Mouse (Mus musculus) ES-Bruce4 (cell line): ENCODE data around the gene Abcd2. TPM values are rescaled to one million over a fixed set of nuclear protein-coding genes. Genes with fewer than 3 reads are reported as not detected.

Experiments
- H3K27ac ChIP-seq: 2 replicates; pipeline ENCODE4 v1.5.1; 2012; ENCODE audit warnings: low read length, inconsistent platforms; ENCODE audit not compliant: insufficient read depth
- H3K27me3 ChIP-seq: 2 replicates; pipeline ENCODE4 v1.6.1; 2012; ENCODE audit warnings: mild to moderate bottlenecking, low read length, inconsistent platforms; ENCODE audit not compliant: control insufficient read depth, poor library complexity, insufficient read depth, severe bottlenecking
- H3K36me3 ChIP-seq: 2 replicates; pipeline ENCODE4 v1.6.1; 2012; ENCODE audit warnings: inconsistent platforms, mild to moderate bottlenecking, low read length, moderate library complexity; ENCODE audit not compliant: control insufficient read depth, poor library complexity, insufficient read depth, severe bottlenecking
- H3K4me1 ChIP-seq: one replicate; pipeline ENCODE4 v1.8.1; 2011; ENCODE audit warnings: low read length; ENCODE audit not compliant: control insufficient read depth, insufficient read depth
- H3K4me3 ChIP-seq: 2 replicates; pipeline ENCODE4 v1.5.1; 2011; ENCODE audit warnings: low read depth, mild to moderate bottlenecking, low read length
- H3K9ac ChIP-seq: 2 replicates; pipeline ENCODE4 v1.6.1; 2012; ENCODE audit warnings: low read depth, mild to moderate bottlenecking, inconsistent platforms; ENCODE audit not compliant: poor library complexity, severe bottlenecking
- H3K9me3 ChIP-seq: replicated peaks from 2 replicates; pipeline ENCODE4 v1.6.1; 2012; ENCODE audit warnings: mild to moderate bottlenecking, low read length, inconsistent platforms; ENCODE audit not compliant: control insufficient read depth, poor library complexity, insufficient read depth, severe bottlenecking
- CTCF ChIP-seq: IDR thresholded peaks from one replicate; pipeline ENCODE4 v1.8.1; 2011; ENCODE audit warnings: low read depth, low read length
- EP300 ChIP-seq: IDR thresholded peaks from 2 replicates; pipeline ENCODE4 v1.6.1; 2011; ENCODE audit warnings: low read depth, low read length; ENCODE audit not compliant: insufficient read depth
- POLR2A ChIP-seq: IDR thresholded peaks from one replicate; pipeline ENCODE4 v1.8.1; 2011; ENCODE audit warnings: low read length; ENCODE audit not compliant: insufficient read depth
- polyA plus RNA-seq: library from polyadenylated mRNA; stranded (reverse); fragments of >200 nt; gene quantifications from 2 replicates; pipeline ENCODE4 v1.2.4, GENCODE M21; 2011; ENCODE audit warnings: low read depth; ENCODE audit not compliant: missing spikeins, insufficient read depth, insufficient read length

Abcd2 gene
- polyA plus RNA-seq, 1 experiment, result not detected

DNA sequence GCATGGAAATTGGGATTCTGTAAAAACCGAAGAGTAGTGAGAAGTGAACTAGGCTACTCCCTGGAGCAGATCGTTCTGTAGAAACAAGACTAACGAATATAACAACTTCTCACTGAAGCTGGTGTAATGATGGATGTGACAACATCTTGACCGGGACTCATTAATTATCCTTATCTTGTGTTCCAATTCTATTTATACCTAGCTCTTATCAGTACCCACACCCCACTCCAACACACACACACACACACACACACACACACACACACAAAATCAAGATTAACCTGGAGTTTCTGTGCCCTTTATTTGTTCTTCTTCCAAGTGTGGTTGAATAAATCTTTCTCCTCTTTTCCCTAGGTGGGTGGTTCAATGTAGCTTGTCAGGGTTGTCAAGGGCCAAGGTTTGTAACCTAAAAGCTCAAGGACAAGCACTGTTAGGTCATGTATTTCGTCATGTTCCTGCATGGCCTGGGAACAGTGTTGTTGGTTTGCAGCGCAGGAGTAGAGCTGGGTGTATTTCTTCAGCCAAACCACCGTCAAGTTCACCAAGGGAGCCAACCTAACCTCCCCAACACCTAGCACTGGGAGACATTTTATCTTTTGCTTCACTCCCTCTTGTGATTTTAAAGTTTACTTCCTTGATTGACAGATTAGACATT, 78.9 kb downstream of the Abcd2 start:
- TF ChIP-seq POLR2A, result no peak
- TF ChIP-seq CTCF, result no peak
- no peak for TF ChIP-seq EP300
- Histone ChIP-seq H3K27ac (no peak overlapping the region), H3K9me3 (no peaks in the 10 kb centered on the region), H3K9ac (no peak overlapping the region), H3K36me3 (no peaks in the 10 kb centered on the region), H3K4me1 (no peaks in the 10 kb centered on the region), H3K4me3 (no peak overlapping the region), H3K27me3 (no peaks in the 10 kb centered on the region)

- no peaks in the 10 kb centered on the region for H3K27me3 ChIP-seq
- H3K4me1 ChIP-seq, result no peaks in the 10 kb centered on the region
- H3K36me3 ChIP-seq, result no peaks in the 10 kb centered on the region
- H3K4me3 ChIP-seq, result no peak overlapping the region
- no peak overlapping the region for H3K9ac ChIP-seq
- no peaks in the 10 kb centered on the region for H3K9me3 ChIP-seq
- H3K27ac ChIP-seq, result no peak overlapping the region
- no peak for TF ChIP-seq POLR2A
- TF ChIP-seq CTCF, result no peak
- no peak for TF ChIP-seq EP300
These were observed 83.4 kb downstream of the Abcd2 start for GRCm38 (mm10) chr15:91108102-91108659.

DNA sequence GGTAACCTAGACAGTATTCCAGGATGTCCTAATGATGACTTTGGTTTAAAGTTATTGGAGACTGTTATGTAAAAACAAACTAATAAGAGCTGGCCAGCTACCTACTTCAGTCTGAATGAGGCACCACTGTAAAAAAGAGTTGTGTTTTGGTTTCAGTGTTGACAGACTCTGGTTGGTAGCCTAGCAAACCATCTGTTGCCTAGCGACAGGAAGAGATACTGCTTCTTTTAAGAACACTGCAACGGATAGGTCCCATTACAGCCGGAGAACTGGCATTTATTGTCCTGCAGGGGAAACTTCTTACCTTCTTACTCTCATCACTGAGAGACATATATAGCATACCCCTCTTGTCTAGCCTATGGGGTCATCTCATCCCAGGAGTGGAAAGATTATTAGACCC, 86.7 kb downstream of the Abcd2 start:
- no peak overlapping the region for H3K9ac ChIP-seq
- H3K27me3 ChIP-seq, result no peaks in the 10 kb centered on the region
- H3K27ac ChIP-seq, result no peak overlapping the region
- no peaks in the 10 kb centered on the region for H3K9me3 ChIP-seq
- H3K4me1 ChIP-seq, result no peaks in the 10 kb centered on the region
- no peak overlapping the region for H3K4me3 ChIP-seq
- H3K36me3 ChIP-seq, result no peaks in the 10 kb centered on the region
- TF ChIP-seq CTCF (no peak), EP300 (no peak), POLR2A (no peak)

GRCm38 (mm10) chr15:91104276-91104675, 87.3 kb downstream of the Abcd2 start:
- H3K36me3 ChIP-seq, result no peaks in the 10 kb centered on the region
- H3K9ac ChIP-seq, result no peak overlapping the region
- TF ChIP-seq POLR2A (no peak), EP300 (no peak), CTCF (no peak)
- H3K27ac ChIP-seq, result no peak overlapping the region
- H3K27me3 ChIP-seq, result no peaks in the 10 kb centered on the region
- no peak overlapping the region for H3K4me3 ChIP-seq
- H3K9me3 ChIP-seq, result no peaks in the 10 kb centered on the region
- H3K4me1 ChIP-seq, result no peaks in the 10 kb centered on the region

DNA sequence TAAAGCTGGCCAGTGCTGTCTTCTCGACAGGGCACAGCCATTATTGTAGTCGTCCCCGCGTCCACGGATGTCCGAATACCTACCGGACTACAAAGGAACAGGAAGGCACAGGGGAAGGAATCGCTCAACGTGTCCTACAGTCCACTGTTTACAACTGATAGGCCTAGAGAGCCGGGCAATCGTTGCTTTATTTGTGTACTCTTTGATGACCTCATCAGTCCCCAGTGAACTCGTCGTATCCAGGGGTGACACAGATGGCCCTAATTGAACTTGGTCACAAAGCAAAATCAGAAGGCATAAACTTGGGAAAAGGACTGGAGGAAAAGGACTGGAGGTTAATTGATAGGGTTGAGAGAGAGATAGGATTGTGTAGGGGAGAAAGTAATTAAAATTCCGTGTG, 87.8 kb downstream of the Abcd2 start:
- Histone ChIP-seq H3K4me1 (no peaks in the 10 kb centered on the region), H3K9me3 (no peaks in the 10 kb centered on the region), H3K4me3 (no peak overlapping the region)

DNA sequence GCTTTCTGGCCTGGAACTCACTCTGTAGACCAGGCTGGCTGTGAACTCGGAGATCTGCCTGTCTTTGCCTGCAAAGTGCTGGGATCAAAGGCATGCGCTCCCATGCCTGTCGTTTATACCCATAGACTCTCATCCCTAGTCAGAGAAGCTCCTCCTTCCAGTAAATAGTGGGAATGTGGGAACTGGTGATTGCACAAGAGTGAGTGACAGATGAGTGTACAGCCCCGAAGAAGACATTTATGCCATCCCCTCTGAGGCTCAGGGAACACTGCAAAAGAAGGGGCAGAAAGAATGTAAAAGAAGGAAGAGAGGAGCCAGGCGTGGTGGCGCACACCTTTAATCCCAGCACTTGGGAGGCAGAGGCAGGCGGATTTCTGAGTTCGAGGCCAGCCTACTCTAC, 88.3 kb downstream of the Abcd2 start:
- Histone ChIP-seq H3K4me1 (no peaks in the 10 kb centered on the region), H3K36me3 (no peaks in the 10 kb centered on the region), H3K4me3 (no peak overlapping the region), H3K27me3 (no peaks in the 10 kb centered on the region), H3K27ac (no peak overlapping the region), H3K9ac (no peak overlapping the region), H3K9me3 (no peaks in the 10 kb centered on the region)
- TF ChIP-seq POLR2A (no peak), CTCF (no peak), EP300 (no peak)

More for the DNA sequence above, 87.8 kb downstream of the Abcd2 start:
- no peak overlapping the region for H3K9ac ChIP-seq
- H3K36me3 ChIP-seq, result no peaks in the 10 kb centered on the region
- no peak overlapping the region for H3K27ac ChIP-seq
- no peak for TF ChIP-seq POLR2A
- no peak for TF ChIP-seq EP300
- no peak for TF ChIP-seq CTCF
- no peaks in the 10 kb centered on the region for H3K27me3 ChIP-seq
